Mouse (Mus musculus): Measurements from ENCODE around the gene Vamp2. TPM values are rescaled to one million over a fixed set of nuclear protein-coding genes. Genes with fewer than 3 reads are reported as not detected.

Vamp2 gene
- polyA plus RNA-seq, 1 experiment: 84.4 TPM

GRCm38 (mm10) chr11:69072234-69072633 lies 16.1 kb upstream of the Vamp2 start:
- no peak for TF ChIP-seq CTCF (IDR thresholded peaks at IDR 0.05; ENCODE audit: extremely low read depth, insufficient read length, insufficient replicate concordance, low read depth, low read length)
- TF ChIP-seq POLR2A (IDR thresholded peaks at IDR 0.05; ENCODE audit: low read depth, low read length): no peak
- Histone ChIP-seq H3K27me3 (ENCODE audit: control insufficient read depth, insufficient read depth, low read length) (no peaks in the 10 kb centered on the region), H3K36me3 (ENCODE audit: control insufficient read depth, insufficient read depth, low read length) (no peaks in the 10 kb centered on the region), H3K4me1 (ENCODE audit: control insufficient read depth, insufficient read depth, insufficient read length, low read length) (peaks cover 5% of the 10 kb centered on the region; the same call in 1 of the 2 replicates), H3K27ac (ENCODE audit: insufficient read depth, low read depth, low read length) (no peak overlapping the region), H3K4me3 (ENCODE audit: low read depth, low read length) (no peak overlapping the region)
- WGBS: 88% methylated on average over 11 of the region's 11 CpGs

GRCm38 (mm10) chr11:69072666-69073064 lies 15.6 kb upstream of the Vamp2 start:
- peaks cover 5% of the 10 kb centered on the region; the same call in 1 of the 2 replicates for H3K4me1 ChIP-seq (ENCODE audit: control insufficient read depth, insufficient read depth, insufficient read length, low read length)
- WGBS: 7% methylated on average over 9 of the region's 9 CpGs
- TF ChIP-seq CTCF (IDR thresholded peaks at IDR 0.05; ENCODE audit: extremely low read depth, insufficient read length, insufficient replicate concordance, low read depth, low read length): no peak
- no peak for TF ChIP-seq POLR2A (IDR thresholded peaks at IDR 0.05; ENCODE audit: low read depth, low read length)
- H3K27ac ChIP-seq (ENCODE audit: insufficient read depth, low read depth, low read length): no peak overlapping the region
- no peaks in the 10 kb centered on the region for H3K27me3 ChIP-seq (ENCODE audit: control insufficient read depth, insufficient read depth, low read length)
- no peaks in the 10 kb centered on the region for H3K36me3 ChIP-seq (ENCODE audit: control insufficient read depth, insufficient read depth, low read length)
- peak overlapping the region; percentile 43 for H3K4me3 ChIP-seq (ENCODE audit: low read depth, low read length)

GRCm38 (mm10) chr11:69073065-69073888 lies 15.0 kb upstream of the Vamp2 start:
- Histone ChIP-seq H3K4me3 (ENCODE audit: low read depth, low read length) (no peak overlapping the region), H3K36me3 (ENCODE audit: control insufficient read depth, insufficient read depth, low read length) (no peaks in the 10 kb centered on the region), H3K27ac (ENCODE audit: insufficient read depth, low read depth, low read length) (peak overlapping the region; percentile 68), H3K27me3 (ENCODE audit: control insufficient read depth, insufficient read depth, low read length) (no peaks in the 10 kb centered on the region), H3K4me1 (ENCODE audit: control insufficient read depth, insufficient read depth, insufficient read length, low read length) (peaks cover 5% of the 10 kb centered on the region; the same call in 1 of the 2 replicates)
- under 1% methylated on average over 14 of the region's 14 CpGs for WGBS
- TF ChIP-seq POLR2A (IDR thresholded peaks at IDR 0.05; ENCODE audit: low read depth, low read length): no peak
- no peak for TF ChIP-seq CTCF (IDR thresholded peaks at IDR 0.05; ENCODE audit: extremely low read depth, insufficient read length, insufficient replicate concordance, low read depth, low read length)

- WGBS: 56% methylated on average over 6 of the region's 6 CpGs
- H3K27me3 ChIP-seq (ENCODE audit: control insufficient read depth, insufficient read depth, low read length): no peaks in the 10 kb centered on the region
- H3K4me3 ChIP-seq (ENCODE audit: low read depth, low read length): no peak overlapping the region
- TF ChIP-seq CTCF (IDR thresholded peaks at IDR 0.05; ENCODE audit: extremely low read depth, insufficient read length, insufficient replicate concordance, low read depth, low read length): no peak
- TF ChIP-seq POLR2A (IDR thresholded peaks at IDR 0.05; ENCODE audit: low read depth, low read length): no peak
- peaks cover 6% of the 10 kb centered on the region; the same call in 1 of the 2 replicates for H3K4me1 ChIP-seq (ENCODE audit: control insufficient read depth, insufficient read depth, insufficient read length, low read length)
- H3K27ac ChIP-seq (ENCODE audit: insufficient read depth, low read depth, low read length): peak overlapping the region; percentile 11; the same call in 1 of the 2 replicates
- no peaks in the 10 kb centered on the region for H3K36me3 ChIP-seq (ENCODE audit: control insufficient read depth, insufficient read depth, low read length)
Observed at GRCm38 (mm10) chr11:69073951-69074775, 14.1 kb upstream of the Vamp2 start.

GRCm38 (mm10) chr11:69074776-69075069 lies 13.6 kb upstream of the Vamp2 start:
- TF ChIP-seq CTCF (IDR thresholded peaks at IDR 0.05; ENCODE audit: extremely low read depth, insufficient read length, insufficient replicate concordance, low read depth, low read length) (no peak), POLR2A (IDR thresholded peaks at IDR 0.05; ENCODE audit: low read depth, low read length) (no peak)
- Histone ChIP-seq H3K4me3 (ENCODE audit: low read depth, low read length) (no peak overlapping the region), H3K27ac (ENCODE audit: insufficient read depth, low read depth, low read length) (no peak overlapping the region), H3K4me1 (ENCODE audit: control insufficient read depth, insufficient read depth, insufficient read length, low read length) (peaks cover 8% of the 10 kb centered on the region; the same call in 1 of the 2 replicates), H3K27me3 (ENCODE audit: control insufficient read depth, insufficient read depth, low read length) (no peaks in the 10 kb centered on the region), H3K36me3 (ENCODE audit: control insufficient read depth, insufficient read depth, low read length) (no peaks in the 10 kb centered on the region)
- 74% methylated on average over 2 of the region's 2 CpGs for WGBS

GRCm38 (mm10) chr11:69075764-69076479 lies 12.4 kb upstream of the Vamp2 start:
- Histone ChIP-seq H3K27me3 (ENCODE audit: control insufficient read depth, insufficient read depth, low read length) (no peaks in the 10 kb centered on the region), H3K4me3 (ENCODE audit: low read depth, low read length) (no peak overlapping the region), H3K27ac (ENCODE audit: insufficient read depth, low read depth, low read length) (no peak overlapping the region), H3K4me1 (ENCODE audit: control insufficient read depth, insufficient read depth, insufficient read length, low read length) (peaks cover 16% of the 10 kb centered on the region; the same call in 1 of the 2 replicates), H3K36me3 (ENCODE audit: control insufficient read depth, insufficient read depth, low read length) (no peaks in the 10 kb centered on the region)
- 67% methylated on average over 9 of the region's 9 CpGs for WGBS
- TF ChIP-seq CTCF (IDR thresholded peaks at IDR 0.05; ENCODE audit: extremely low read depth, insufficient read length, insufficient replicate concordance, low read depth, low read length): no peak
- no peak for TF ChIP-seq POLR2A (IDR thresholded peaks at IDR 0.05; ENCODE audit: low read depth, low read length)

All from small intestine, adult 2 months (tissue).